Comparison of ENCODE assay signal across 8 mouse cellular contexts in the genomic region with DNA sequence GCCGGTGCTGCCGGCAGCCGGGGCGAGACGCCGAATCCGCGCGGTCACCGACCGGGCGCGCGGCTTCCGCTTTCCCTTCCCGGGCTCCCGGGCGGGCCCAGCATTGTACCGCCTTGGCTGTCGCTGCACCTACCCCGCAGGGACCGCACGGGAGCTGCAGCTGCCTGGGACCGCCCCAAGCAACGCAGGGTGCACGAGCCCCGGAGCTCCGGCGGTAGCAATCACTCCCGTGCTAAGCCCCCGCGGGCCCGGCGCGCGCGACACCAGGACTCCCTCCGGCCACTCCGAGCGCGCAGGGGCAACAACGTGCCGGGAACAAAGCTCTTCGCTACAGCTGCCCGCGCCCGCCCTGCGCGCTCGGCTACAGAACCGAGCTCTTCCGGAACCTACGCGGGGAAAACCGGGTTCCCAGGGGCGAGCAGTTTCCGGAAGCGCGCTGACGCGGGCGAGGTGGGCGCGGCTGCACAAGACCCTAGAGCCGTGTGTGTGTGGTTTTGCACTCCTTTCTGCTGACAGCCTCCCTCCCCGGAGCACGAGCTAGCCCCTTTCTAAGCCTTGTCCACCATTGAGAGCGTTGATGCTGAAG. TPM values are rescaled to one million over a fixed set of nuclear protein-coding genes. Genes with fewer than 3 reads are reported as not detected.
DNase-seq lines count a peak whose midpoint lies in the region; ATAC-seq and TF ChIP-seq lines count a peak whose summit lies in the region.

TSS of gene Panx1 (minus strand) at position 395 of the 586 bp plus-strand sequence.

- 0% methylated on average over 67 of the region's 68 CpGs for WGBS in hindbrain, embryonic 16.5 days

- TF ChIP-seq CTCF in gastrocnemius, adult 2 months (IDR thresholded peaks at IDR 0.05): no peak

- H3K36me3 ChIP-seq in hindbrain, embryonic 16.5 days (ENCODE audit: control insufficient read depth, insufficient read depth, low read length): no peaks in the 10 kb centered on the region

- peaks cover 27% of the 10 kb centered on the region for H3K4me1 ChIP-seq in hindbrain, embryonic 16.5 days (ENCODE audit: control insufficient read depth, insufficient read depth, low read depth, low read length)

- H3K27me3 ChIP-seq in hindbrain, embryonic 16.5 days (replicated peaks; ENCODE audit: control insufficient read depth, insufficient read depth, low read length): no peaks in the 10 kb centered on the region

- peak within 1 kb of the TSS; percentile 92 for H3K27ac ChIP-seq in gastrocnemius, adult 2 months
- H3K27ac ChIP-seq in hindbrain, embryonic 16.5 days (ENCODE audit: low read depth, low read length): peak within 1 kb of the TSS; percentile 92

- H3K4me2 ChIP-seq in hindbrain, embryonic 16.5 days (ENCODE audit: low read length): peak within 1 kb of the TSS; percentile 70

- ATAC-seq in hindbrain, embryonic 16.5 days: peak; percentile 96
- peak; percentile 72 for ATAC-seq in megakaryocyte, adult 5-6 weeks (ENCODE audit: poor library complexity, severe bottlenecking)

- intact Hi-C loops in gastrocnemius, adult 2 months (cut with DNase I): no loop called here

- H3K4me3 ChIP-seq in gastrocnemius, adult 2 months: peak within 1 kb of the TSS; percentile 95
- peak within 1 kb of the TSS; percentile 94 for H3K4me3 ChIP-seq in hindbrain, embryonic 16.5 days (ENCODE audit: low read length)

- peak within 1 kb of the TSS; percentile 95 for H3K9ac ChIP-seq in hindbrain, embryonic 16.5 days (ENCODE audit: low read depth, low read length)

- DNase-seq in ES-CJ7 (ENCODE audit: low read depth, low spot score): peak; percentile 78
- DNase-seq in cerebellum, postnatal 14 days: peak; percentile 67 to 73
- DNase-seq in gastrocnemius, adult 2 months: peak; percentile 79
- peak in 1 of 2 experiments; percentile 57 for DNase-seq in left cerebral cortex, adult 8-10 months (ENCODE audit: low spot score in 2 of 2)
- peak; percentile 65 to 73 for DNase-seq in right cerebral cortex, adult 2 months (ENCODE audit: low spot score in 2 of 2)
- peak; percentile 64 for DNase-seq in urinary bladder, postnatal 14 days (ENCODE audit: low spot score)

- H3K9me3 ChIP-seq in hindbrain, embryonic 16.5 days (ENCODE audit: control insufficient read depth, low read length): no peaks in the 10 kb centered on the region

RNA-seq across cellular contexts. Expression of gene Panx1, which starts in this region (rescaled TPM):
- total RNA-seq in gastrocnemius, adult 2 months (2021): 10 to 100 TPM; 21.2 to 31.0 TPM
- polyA plus RNA-seq in hindbrain, embryonic 16.5 days (2015; fragmentation: Nextera tagmentation; extraction: Ambion mirVana): 135 and 155 TPM in 2 replicates
- 10 to 100 TPM; 26.5 to 30.1 (median 28.0) TPM for total RNA-seq in left cerebral cortex, adult 8-10 months (2022)
- total RNA-seq in megakaryocyte, adult 5-6 weeks (2015): 13.9 and 15.1 TPM in 2 replicates
- 10.2 and 11.5 TPM in 2 replicates for total RNA-seq in megakaryocyte, adult 5-6 weeks (2017)
